Mouse (Mus musculus): ENCODE data around the gene Yeats4. TPM values are rescaled to one million over a fixed set of nuclear protein-coding genes. Genes with fewer than 3 reads are reported as not detected.

Gene Yeats4
- 136 and 193 TPM in 2 replicates for polyA plus RNA-seq (2012; rRNA removed)

DNA sequence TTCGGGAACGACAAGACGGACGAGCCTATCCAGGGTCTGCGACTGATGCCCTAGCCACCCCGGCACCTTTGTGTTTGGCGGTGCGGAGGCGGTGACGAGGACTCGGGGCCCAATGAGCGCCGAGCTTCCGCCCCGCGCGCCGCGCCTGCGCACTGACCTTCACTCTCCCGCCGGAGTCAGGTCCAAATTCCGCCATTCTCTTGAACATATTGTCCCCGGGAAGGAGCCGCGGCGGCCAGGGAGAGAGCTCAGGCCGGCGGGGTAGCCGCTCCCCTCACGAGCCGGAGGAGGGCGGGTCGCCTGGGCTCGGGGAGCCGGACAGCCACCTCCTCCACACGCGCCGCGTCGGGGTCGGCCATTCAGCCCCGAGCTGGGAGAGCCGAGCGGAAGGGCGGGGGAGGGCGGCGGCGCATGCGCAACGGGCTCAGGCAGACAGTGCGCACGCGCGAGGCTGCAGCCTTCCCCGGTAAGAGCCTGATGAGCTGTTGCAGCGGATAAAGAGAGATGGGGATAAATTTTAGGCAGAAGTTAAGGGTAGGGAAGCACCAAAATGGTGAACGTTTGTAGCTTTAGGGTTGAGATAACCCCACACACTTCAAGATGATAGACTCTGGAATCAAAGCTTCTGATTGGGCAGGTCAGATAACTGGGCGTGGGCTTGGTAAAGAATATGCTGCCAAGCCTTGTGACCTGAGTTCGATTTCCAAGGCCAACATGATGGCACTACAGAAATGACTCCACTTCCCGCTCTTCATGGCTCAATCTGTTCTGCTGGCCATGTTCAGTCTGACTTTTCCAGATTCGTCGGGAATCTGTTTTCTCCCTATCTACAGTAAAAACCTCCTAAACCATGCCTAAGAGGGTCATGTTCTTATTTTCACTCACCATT, at the start of gene Yeats4:
Gene Yeats4, minus strand, starts transcription at position 406 of the 889 bp plus-strand sequence.

DNA sequence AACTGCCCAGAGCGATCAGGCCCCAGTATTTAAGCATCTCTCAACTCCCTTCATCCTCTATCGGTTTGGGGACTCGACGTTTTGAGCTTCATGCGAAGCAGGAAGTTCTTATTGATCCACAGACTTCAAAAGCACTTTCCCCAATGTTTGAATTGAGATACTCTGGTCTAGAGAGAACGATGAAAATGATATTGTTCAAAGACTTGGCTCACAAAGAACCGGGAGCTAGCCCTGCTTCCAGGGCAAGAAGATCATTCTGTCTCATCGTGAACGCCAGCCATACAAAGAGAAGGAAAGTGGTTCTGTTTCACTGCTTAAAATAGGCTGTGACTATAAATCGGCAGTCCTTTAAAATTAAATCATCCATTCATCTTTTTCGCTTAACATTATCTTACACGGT, 14.3 kb upstream of the Yeats4 start, which contains the start of gene 9530003J23Rik:
Gene 9530003J23Rik, minus strand, starts transcription at position 101 of the 400 bp plus-strand sequence.

Other genes with a start within 250 kb of the Yeats4 start
- 0.12 and 0.55 TPM in 2 replicates for gene Best3, start 238.2 kb downstream of the Yeats4 start, polyA plus RNA-seq (2012; rRNA removed)
- 1.1 and 1.8 TPM in 2 replicates for gene Lrrc10, start 179.2 kb downstream of the Yeats4 start, polyA plus RNA-seq (2012; rRNA removed)
- gene Cct2, start 160.7 kb downstream of the Yeats4 start, polyA plus RNA-seq (2012; rRNA removed), result 328 TPM in 2 replicates
- 22.6 and 35.0 TPM in 2 replicates for gene Frs2, start 76.0 kb downstream of the Yeats4 start, polyA plus RNA-seq (2012; rRNA removed)
- not detected in 2 replicates for gene 9530003J23Rik, start 14.2 kb upstream of the Yeats4 start, polyA plus RNA-seq (2012; rRNA removed)
- gene Lyz2, start 57.8 kb upstream of the Yeats4 start, polyA plus RNA-seq (2012; rRNA removed), result 11.5 and 12.3 TPM in 2 replicates
- 0.19 and 0.26 TPM in 2 replicates for gene Lyz1, start 68.4 kb upstream of the Yeats4 start, polyA plus RNA-seq (2012; rRNA removed)
- 134 and 180 TPM in 2 replicates for gene Cpsf6, start 155.5 kb upstream of the Yeats4 start, polyA plus RNA-seq (2012; rRNA removed)